Mouse (Mus musculus) C2C12 (cell line): ENCODE data around the gene Tnfsf14.

Experiments used
- CEBPB ChIP-seq: IDR thresholded peaks from one replicate; pipeline ENCODE4 v1.6.1; 2011; ENCODE audit warnings: low read depth, mild to moderate bottlenecking, control low read depth, moderate library complexity
- CTCF ChIP-seq: IDR thresholded peaks from one replicate; pipeline ENCODE4 v1.5.1; 2011; ENCODE audit not compliant: control insufficient read depth, insufficient read depth, insufficient read length
- MAX ChIP-seq: IDR thresholded peaks from one replicate; pipeline ENCODE4 v1.6.1; 2011; ENCODE audit warnings: mild to moderate bottlenecking, control low read depth
- MYOD1 ChIP-seq: IDR thresholded peaks from one replicate; pipeline ENCODE4 v1.6.1; 2011; ENCODE audit warnings: low read depth; ENCODE audit not compliant: control insufficient read depth, insufficient read length
- MYOG ChIP-seq: IDR thresholded peaks from one replicate; pipeline ENCODE4 v1.6.1; 2011; ENCODE audit not compliant: control insufficient read depth, insufficient read length; ENCODE audit errors: extremely low read depth
- USF1 ChIP-seq: IDR thresholded peaks from one replicate; pipeline ENCODE4 v1.6.1; 2011; ENCODE audit warnings: low read depth, mild to moderate bottlenecking, control low read depth, moderate library complexity

DNA sequence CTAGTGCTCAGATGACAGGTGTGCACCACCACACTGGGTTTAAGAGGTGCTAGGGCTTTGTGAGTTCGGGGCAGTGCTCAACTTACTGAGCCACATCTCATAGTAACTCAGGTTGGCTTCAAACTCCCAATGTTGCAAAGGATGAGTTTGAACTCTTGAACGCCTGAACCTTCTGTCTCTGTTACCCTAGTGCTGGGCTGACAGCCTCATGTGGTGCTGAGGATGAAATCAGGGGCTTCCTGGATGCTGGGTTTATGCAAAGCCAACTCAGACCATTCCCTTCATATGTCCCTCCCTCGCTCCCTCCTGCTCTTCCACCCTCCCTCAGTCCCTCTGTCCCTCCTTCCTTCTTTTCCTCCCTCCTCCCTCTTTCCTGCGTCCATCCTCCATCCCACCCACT, 45.6 kb downstream of the Tnfsf14 start:
- TF ChIP-seq CTCF (no peak), MYOG (no peak), MAX (no peak), USF1 (no peak), MYOD1 (no peak), CEBPB (no peak)
